Mouse (Mus musculus) bone marrow, adult 2 months (tissue): Measurements from ENCODE around the gene Xirp1. TPM values are rescaled to one million over a fixed set of nuclear protein-coding genes. Genes with fewer than 3 reads are reported as not detected.

ENCODE experiments used
- H3K27ac ChIP-seq: fragments of 200-500 bp; 2 replicates; pipeline ENCODE4 v1.5.1; 2012; ENCODE audit warnings: low read depth, mild to moderate bottlenecking, control low read depth, inconsistent platforms, low read length; ENCODE audit not compliant: control insufficient read depth, poor library complexity, insufficient read depth
- H3K4me1 ChIP-seq: fragments of 200-500 bp; 2 replicates; pipeline ENCODE4 v1.6.1; 2011; ENCODE audit warnings: low read length; ENCODE audit not compliant: control insufficient read depth, insufficient read depth
- H3K4me3 ChIP-seq: fragments of 200-500 bp; replicated peaks from 2 replicates; pipeline ENCODE3; 2011; ENCODE audit warnings: mild to moderate bottlenecking, low read depth, low read length, control low read depth; ENCODE audit not compliant: control insufficient read depth
- CTCF ChIP-seq: fragments of 200-500 bp; IDR thresholded peaks from 2 replicates; pipeline ENCODE4 v1.5.1; 2011; ENCODE audit warnings: low read length, control low read depth; ENCODE audit not compliant: control insufficient read depth, insufficient read depth
- POLR2A ChIP-seq: fragments of 200-500 bp; IDR thresholded peaks from 2 replicates; pipeline ENCODE4 v1.6.1; 2011; ENCODE audit warnings: low read depth, mild to moderate bottlenecking, control low read depth, low read length, borderline replicate concordance; ENCODE audit not compliant: control insufficient read depth
- WGBS: fragments of 180-500 bp; shearing (Covaris S2); methylation state at CpG from one replicate; pipeline ENCODE4 v1.1.7; 2018; 5-methylcytosine and 5-hydroxymethylcytosine counted together
- polyA plus RNA-seq: library from polyadenylated mRNA; stranded (reverse); fragments of >200 nt; gene quantifications from 2 replicates; pipeline ENCODE4 v1.2.4, GENCODE M21; 2011; ENCODE audit warnings: low replicate concordance; ENCODE audit not compliant: missing spikeins, insufficient read depth, insufficient read length

Xirp1 gene
- not detected in 2 replicates for polyA plus RNA-seq

GRCm38 (mm10) chr9:120023086-120023811 lies at the start of gene Xirp1:
Gene Xirp1 (minus strand): TSS chr9:120023598.
- no peak within 1 kb of the TSS for H3K27ac ChIP-seq
- 80% methylated on average over 18 of the region's 18 CpGs for WGBS
- H3K4me1 ChIP-seq, result no peaks in the 10 kb centered on the region; the same call in 1 of the 2 replicates
- TF ChIP-seq POLR2A (no peak), CTCF (no peak)
- no peak within 1 kb of the TSS for H3K4me3 ChIP-seq

- 11% methylated on average over 3 of the region's 3 CpGs for WGBS
- Histone ChIP-seq H3K27ac (no peak overlapping the region), H3K4me1 (peaks cover 6% of the 10 kb centered on the region), H3K4me3 (no peak overlapping the region)
- TF ChIP-seq CTCF (peak; percentile 93), POLR2A (no peak)
Measured at GRCm38 (mm10) chr9:120073169-120073568, 49.8 kb upstream of the Xirp1 start.

DNA sequence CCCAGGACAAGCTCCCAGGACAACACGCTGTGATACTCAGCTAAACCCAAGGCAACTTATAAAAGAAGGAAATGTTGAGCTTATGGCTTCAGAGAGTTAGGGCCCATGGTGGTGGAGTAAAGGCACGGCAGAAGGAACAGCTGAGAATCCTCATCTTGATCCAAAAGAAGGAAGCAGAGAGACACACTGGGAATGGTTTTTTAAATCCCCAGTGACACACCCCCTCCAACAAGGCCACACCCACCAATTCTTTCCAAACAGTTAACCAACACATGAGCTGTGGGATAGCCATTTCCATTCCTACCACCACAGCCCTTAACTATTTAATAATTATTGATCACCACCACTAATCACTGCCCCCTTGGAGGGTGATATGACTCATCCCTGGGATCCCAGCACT lies 47.9 kb upstream of the Xirp1 start:
- H3K4me3 ChIP-seq, result no peak overlapping the region
- no peak for TF ChIP-seq CTCF
- H3K27ac ChIP-seq, result no peak overlapping the region
- 54% methylated on average over 2 of the region's 2 CpGs for WGBS
- H3K4me1 ChIP-seq, result peaks cover 6% of the 10 kb centered on the region

- TF ChIP-seq POLR2A (no peak), CTCF (no peak)
- H3K27ac ChIP-seq, result peak within 1 kb of the TSS; percentile 69; the same call in 1 of the 2 replicates
- H3K4me1 ChIP-seq, result peaks cover 6% of the 10 kb centered on the region
- 74% methylated on average over 11 of the region's 11 CpGs for WGBS
- no peak within 1 kb of the TSS for H3K4me3 ChIP-seq
Measured at GRCm38 (mm10) chr9:120069779-120070178, 46.4 kb upstream of the Xirp1 start, which contains the start of gene Cx3cr1. Gene Cx3cr1 (minus strand): TSS chr9:120069879.

DNA sequence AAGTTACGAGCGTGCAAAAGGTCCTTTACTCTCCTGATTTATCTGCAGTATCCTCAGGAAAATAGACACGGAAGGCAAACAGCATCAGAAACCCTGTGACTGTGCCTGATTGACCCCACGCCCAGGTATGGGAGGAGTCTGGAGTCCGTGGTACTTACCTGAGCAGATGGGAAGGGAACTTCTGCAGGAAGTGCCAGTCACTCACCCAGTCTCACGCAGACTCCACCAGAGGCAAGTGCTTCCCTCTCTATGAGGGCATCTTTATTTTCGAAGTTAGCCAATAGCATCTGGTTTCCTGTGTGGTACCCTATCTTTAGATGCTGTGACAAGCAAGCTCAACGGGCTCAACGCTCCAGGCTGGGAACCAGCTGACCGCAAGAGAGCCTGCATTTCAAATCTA lies 44.6 kb upstream of the Xirp1 start:
- Histone ChIP-seq H3K4me1 (peaks cover 6% of the 10 kb centered on the region), H3K4me3 (peak overlapping the region; percentile 39), H3K27ac (peak overlapping the region; percentile 69)
- TF ChIP-seq CTCF (no peak), POLR2A (no peak)
- WGBS, result 7% methylated on average over 10 of the region's 10 CpGs

DNA sequence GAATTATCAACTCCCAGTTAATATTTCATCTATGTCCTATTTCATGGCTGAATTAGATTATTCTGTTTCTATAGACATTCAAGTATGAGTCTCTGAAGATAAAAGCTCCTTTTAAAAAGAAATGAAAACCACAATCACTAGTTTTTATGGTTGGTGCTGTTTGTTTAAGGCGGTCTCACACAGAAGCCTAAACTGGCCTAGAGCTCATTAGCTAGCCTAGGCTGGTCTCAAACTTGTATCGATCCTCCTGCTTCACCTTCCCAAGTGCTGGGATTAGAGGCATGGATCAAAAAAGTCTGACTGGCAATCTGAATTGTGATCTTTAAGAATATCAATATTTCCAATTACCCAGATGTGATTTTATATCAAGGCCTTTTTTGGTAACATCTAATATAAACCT lies 44.2 kb upstream of the Xirp1 start:
- H3K27ac ChIP-seq, result no peak overlapping the region
- H3K4me3 ChIP-seq, result no peak overlapping the region
- TF ChIP-seq CTCF, result no peak
- H3K4me1 ChIP-seq, result peaks cover 6% of the 10 kb centered on the region
- WGBS, result 49% methylated on average over 2 of the region's 2 CpGs

DNA sequence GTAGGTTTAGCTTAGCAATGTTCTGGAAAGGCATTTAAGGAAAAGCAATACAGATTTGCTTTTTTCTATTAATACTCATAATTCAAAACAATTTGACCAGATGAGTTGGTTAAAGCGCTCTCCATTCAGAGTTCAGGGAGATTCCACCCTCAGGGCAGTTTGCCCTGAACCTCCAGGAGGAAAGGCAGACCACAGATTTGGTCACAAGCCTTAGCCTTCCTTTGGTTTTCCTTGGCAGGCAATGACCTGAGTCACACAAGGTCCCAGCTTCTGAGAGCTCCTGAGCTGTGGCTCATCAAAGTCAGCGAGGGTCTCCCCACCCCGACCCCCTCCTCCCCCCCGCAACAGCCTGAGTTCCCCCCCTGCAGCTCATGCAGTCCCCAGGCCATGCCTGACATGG lies 40.9 kb upstream of the Xirp1 start:
- WGBS, result 36% methylated on average over 4 of the region's 4 CpGs
- peaks cover 2% of the 10 kb centered on the region for H3K4me1 ChIP-seq
- no peak for TF ChIP-seq POLR2A
- TF ChIP-seq CTCF, result no peak
- no peak overlapping the region for H3K4me3 ChIP-seq
- no peak overlapping the region for H3K27ac ChIP-seq

GRCm38 (mm10) chr9:120058730-120059129 lies 35.3 kb upstream of the Xirp1 start:
- 12% methylated on average over 3 of the region's 3 CpGs for WGBS
- Histone ChIP-seq H3K4me1 (peaks cover 5% of the 10 kb centered on the region), H3K4me3 (no peak overlapping the region), H3K27ac (no peak overlapping the region)
- TF ChIP-seq CTCF (no peak), POLR2A (no peak)

DNA sequence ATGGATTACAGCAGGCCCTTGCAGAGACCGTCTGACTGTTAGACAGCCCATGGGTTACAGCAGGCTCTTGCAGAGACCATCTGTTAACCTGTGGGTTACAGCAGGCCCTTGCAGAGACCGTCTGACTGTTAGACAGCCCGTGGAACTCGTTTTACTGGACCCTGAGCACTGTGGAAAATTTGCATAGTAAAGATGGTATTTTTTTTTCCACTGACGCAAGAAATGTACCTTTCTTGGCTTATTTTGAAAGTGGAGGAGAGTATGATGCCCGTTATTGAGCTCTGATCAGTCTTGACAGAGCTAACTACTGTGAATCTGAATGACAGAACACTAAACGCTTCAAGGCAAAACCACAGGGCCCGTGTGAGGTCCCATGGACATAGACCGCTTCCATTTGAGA lies 32.8 kb upstream of the Xirp1 start:
- TF ChIP-seq CTCF (no peak), POLR2A (no peak)
- Histone ChIP-seq H3K4me1 (peaks cover 7% of the 10 kb centered on the region), H3K27ac (no peak overlapping the region; the same call in 1 of the 2 replicates), H3K4me3 (no peak overlapping the region)
- WGBS, result 57% methylated on average over 9 of the region's 9 CpGs
